Mouse (Mus musculus): ENCODE measurements around the gene Mogat1. TPM values are rescaled to one million over a fixed set of nuclear protein-coding genes. Genes with fewer than 3 reads are reported as not detected.
A peak's percentile ranks its signal among the peaks of the same experiment; 100 is the strongest.
"Not testable (repeated sequence)": the region's sequence is repeated elsewhere in the genome, so short reads cannot be mapped to it uniquely, and the experiment has no call there.

Mogat1 gene
- polyA plus RNA-seq (2015; fragmentation: Nextera tagmentation; extraction: Ambion mirVana): 0.37 TPM in 1 of 2 replicates, not detected in the other

DNA sequence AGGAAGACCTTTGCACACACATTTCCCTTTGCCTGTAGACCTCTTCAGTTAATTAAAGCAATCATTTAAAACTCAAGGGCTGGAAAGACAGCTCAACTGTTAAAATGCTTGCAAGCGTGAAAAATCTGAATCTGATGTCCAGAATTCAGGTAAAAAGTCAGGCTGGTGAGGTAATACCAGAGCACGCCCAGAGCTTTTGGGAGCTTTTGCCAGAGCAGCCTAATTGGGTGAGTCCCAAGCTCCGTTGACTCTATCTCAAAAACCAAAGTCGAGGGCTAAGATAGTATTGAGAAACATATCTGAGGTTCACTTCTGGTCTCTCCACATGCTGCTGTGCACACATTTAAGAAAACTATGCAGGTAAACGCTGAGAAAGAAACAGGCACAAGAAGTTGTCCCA lies at the start of gene Mogat1:
Mogat1 (plus strand) TSS at position 130 of the 400 bp plus-strand sequence.
- H3K4me2 ChIP-seq: peak within 1 kb of the TSS; percentile 64
- H3K9me3 ChIP-seq: no peaks in the 10 kb centered on the region
- peak within 1 kb of the TSS; percentile 27 for H3K4me3 ChIP-seq (replicated peaks)
- no peak for ATAC-seq (ENCODE audit: insufficient read depth, low FRiP score, low read depth)
- no peak within 1 kb of the TSS for H3K27ac ChIP-seq
- H3K4me1 ChIP-seq: peaks cover 5% of the 10 kb centered on the region
- no peaks in the 10 kb centered on the region for H3K36me3 ChIP-seq
- no peaks in the 10 kb centered on the region for H3K27me3 ChIP-seq (replicated peaks)
- H3K9ac ChIP-seq: no peak within 1 kb of the TSS
- 63% methylated on average over 5 of the region's 5 CpGs for WGBS

DNA sequence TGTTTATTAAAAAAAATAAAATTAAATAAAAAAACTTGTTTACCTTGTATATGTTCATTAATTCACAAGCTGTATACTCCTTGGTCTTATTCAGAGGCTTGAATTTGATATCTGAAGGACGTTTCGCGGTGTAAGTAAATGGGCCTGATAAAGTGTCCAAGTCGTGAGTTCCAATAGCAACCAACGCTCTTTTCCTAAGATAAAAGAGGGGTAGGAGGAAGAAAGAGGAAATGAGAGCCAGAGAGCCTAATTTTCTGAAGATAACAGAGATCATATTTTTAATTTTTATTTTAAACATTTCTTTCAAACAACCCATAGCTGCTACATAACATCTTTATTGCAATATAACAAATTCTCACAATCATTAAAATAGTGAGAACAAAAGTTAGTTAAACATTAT lies 38.4 kb upstream of the Mogat1 start:
- no peak overlapping the region for H3K9ac ChIP-seq
- H3K4me1 ChIP-seq: no peaks in the 10 kb centered on the region
- no peak for ATAC-seq (ENCODE audit: insufficient read depth, low FRiP score, low read depth)
- peaks cover 21% of the 10 kb centered on the region; the same call in 1 of the 2 replicates for H3K36me3 ChIP-seq
- no peaks in the 10 kb centered on the region for H3K9me3 ChIP-seq
- no peak overlapping the region for H3K27ac ChIP-seq
- no peak overlapping the region for H3K4me3 ChIP-seq (replicated peaks)
- H3K4me2 ChIP-seq: no peak overlapping the region
- 92% methylated on average over 5 of the region's 5 CpGs for WGBS
- H3K27me3 ChIP-seq (replicated peaks): no peaks in the 10 kb centered on the region

DNA sequence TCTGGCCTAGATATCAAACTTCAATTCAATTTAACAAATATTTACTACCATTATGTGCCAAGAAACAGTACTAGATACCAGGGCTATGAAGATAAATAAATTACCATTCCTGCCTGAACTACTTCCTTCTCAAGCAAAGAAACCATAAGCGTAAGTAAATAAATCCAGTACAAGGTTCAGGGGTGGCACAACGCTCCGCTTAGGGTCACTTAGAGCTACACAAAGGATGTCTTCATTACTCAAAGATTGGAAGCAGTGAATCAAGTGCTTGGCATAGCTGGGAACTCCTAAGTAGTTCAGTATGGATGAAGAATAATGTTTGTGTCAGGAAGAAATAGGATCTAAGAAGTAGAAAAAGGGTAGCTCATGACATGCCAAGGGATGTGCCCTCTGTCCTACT lies 27.4 kb upstream of the Mogat1 start:
- 78% methylated on average over 3 of the region's 3 CpGs for WGBS
- Histone ChIP-seq H3K9ac (no peak overlapping the region), H3K4me3 (replicated peaks) (no peak overlapping the region), H3K27ac (0 out of 2 replicates have a peak overlapping the region, but pooled peaks have one; percentile 32), H3K4me2 (no peak overlapping the region), H3K4me1 (peaks cover 4% of the 10 kb centered on the region; the same call in 1 of the 2 replicates), H3K27me3 (replicated peaks) (no peaks in the 10 kb centered on the region), H3K36me3 (no peaks in the 10 kb centered on the region), H3K9me3 (no peaks in the 10 kb centered on the region)
- ATAC-seq (ENCODE audit: insufficient read depth, low FRiP score, low read depth): peak; percentile 80

DNA sequence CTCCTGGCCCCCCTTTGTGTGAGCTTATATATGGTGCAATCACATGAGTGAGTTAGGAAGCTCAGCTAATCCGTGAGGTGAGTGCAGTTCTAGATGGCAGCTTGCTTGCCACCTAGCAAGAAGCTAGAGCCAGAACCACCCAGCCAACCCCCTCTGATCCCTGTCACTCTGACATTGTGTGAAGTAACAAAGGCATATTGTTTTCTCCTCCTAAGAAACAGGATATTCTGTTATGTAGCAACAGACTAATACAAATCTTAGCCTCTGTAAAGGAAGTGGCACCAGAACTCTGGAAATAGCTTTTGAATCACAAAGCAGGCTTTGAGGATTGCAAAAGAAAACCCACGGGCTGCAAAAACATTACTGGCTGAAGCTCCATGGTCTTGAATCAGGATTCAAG lies 26.4 kb upstream of the Mogat1 start:
- 70% methylated on average over 2 of the region's 2 CpGs for WGBS
- H3K4me3 ChIP-seq (replicated peaks): no peak overlapping the region
- no peak overlapping the region for H3K4me2 ChIP-seq
- no peaks in the 10 kb centered on the region for H3K27me3 ChIP-seq (replicated peaks)
- no peak for ATAC-seq (ENCODE audit: insufficient read depth, low FRiP score, low read depth)
- peaks cover 4% of the 10 kb centered on the region; the same call in 1 of the 2 replicates for H3K4me1 ChIP-seq
- H3K27ac ChIP-seq: no peak overlapping the region
- no peaks in the 10 kb centered on the region for H3K36me3 ChIP-seq
- H3K9me3 ChIP-seq: no peaks in the 10 kb centered on the region
- H3K9ac ChIP-seq: no peak overlapping the region

DNA sequence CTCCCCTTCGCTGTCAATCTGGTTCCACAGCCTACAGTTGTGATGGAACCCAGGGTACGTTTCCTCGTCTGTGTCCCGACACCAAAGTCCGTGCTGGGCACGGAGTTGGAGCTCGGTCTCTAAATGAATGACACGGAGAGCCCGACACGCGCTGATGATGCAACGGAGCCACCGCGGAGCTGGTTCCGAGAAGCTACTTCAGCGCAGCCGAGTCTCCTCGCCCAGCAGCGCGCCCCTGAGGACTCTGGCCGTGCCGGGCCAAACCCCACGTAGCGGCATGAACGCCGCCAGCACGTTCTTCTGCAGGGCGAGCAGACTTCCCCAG lies 22.4 kb upstream of the Mogat1 start:
- Histone ChIP-seq H3K4me3 (replicated peaks) (peak overlapping the region; percentile 93), H3K27ac (peak overlapping the region; percentile 78), H3K4me2 (peak overlapping the region; percentile 66), H3K27me3 (replicated peaks) (no peaks in the 10 kb centered on the region), H3K4me1 (peaks cover 4% of the 10 kb centered on the region; the same call in 1 of the 2 replicates), H3K36me3 (no peaks in the 10 kb centered on the region), H3K9ac (peak overlapping the region; percentile 90), H3K9me3 (no peaks in the 10 kb centered on the region)
- under 1% methylated on average over 28 of the region's 28 CpGs for WGBS
- 0 out of 2 replicates have a peak, but pooled peaks have one; percentile 6 for ATAC-seq (ENCODE audit: insufficient read depth, low FRiP score, low read depth)

DNA sequence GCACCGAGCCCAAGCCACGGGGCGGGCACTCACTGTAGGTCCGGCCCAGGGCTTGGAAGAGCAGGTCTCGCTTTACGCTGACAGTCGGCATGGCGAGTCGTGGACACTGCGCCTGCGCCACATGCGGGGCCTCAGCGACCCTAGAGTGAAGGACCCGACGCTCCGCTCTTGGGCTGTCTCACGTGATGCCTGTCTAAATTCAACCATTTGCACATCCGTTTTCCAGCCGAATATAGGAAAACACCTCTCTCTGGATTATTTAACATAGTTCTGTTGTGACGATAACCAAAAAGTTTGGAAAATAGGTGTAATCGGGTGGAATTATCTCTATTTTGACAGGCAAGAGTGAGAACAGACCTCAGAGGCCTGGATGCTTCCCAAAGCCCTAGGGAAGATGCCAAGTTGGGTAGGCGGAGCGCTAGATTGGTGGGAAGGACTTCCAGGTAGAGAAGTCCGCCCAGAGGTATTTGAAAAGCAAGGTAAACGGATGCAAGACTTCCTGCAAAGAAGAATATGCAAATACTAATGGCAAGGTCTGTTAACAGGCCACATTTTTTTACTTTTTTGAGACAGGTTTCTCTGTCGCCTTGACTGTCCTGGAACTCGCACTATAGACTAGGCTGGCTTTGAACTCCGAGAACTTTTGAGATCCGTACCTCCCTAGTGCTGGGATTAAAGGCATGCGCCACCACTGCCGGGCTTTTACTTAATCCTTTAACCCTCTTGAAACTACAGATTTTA lies 21.9 kb upstream of the Mogat1 start, which contains the start of gene Farsb:
Farsb (minus strand) TSS at position 146 of the 741 bp plus-strand sequence.
- Histone ChIP-seq H3K4me2 (peak within 1 kb of the TSS; percentile 66), H3K27ac (peak within 1 kb of the TSS; percentile 78), H3K27me3 (replicated peaks) (no peaks in the 10 kb centered on the region), H3K4me3 (replicated peaks) (peak within 1 kb of the TSS; percentile 93), H3K9me3 (no peaks in the 10 kb centered on the region), H3K4me1 (peaks cover 4% of the 10 kb centered on the region; the same call in 1 of the 2 replicates), H3K9ac (peak within 1 kb of the TSS; percentile 90), H3K36me3 (no peaks in the 10 kb centered on the region)
- peak; percentile 96 for ATAC-seq (ENCODE audit: insufficient read depth, low FRiP score, low read depth)
- WGBS: under 1% methylated on average over 31 of the region's 31 CpGs

DNA sequence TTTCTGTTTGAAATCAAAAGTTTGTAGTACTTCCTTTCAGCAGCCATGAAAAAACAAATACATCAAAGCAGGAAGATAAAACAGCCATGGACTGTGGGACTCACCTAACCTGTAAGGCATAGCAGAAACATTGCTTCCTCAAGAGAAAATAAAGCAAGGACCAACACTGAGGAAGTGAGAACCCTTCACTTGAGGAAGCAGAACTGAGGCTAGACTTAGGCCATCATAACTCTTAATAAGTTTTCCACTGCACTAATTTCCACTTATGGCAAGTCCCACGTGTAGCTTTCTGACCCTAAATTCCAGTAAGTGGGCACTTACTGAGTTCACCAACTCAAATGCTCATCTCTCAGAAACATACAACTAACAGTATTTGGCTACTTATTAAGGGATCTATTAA lies 20.6 kb upstream of the Mogat1 start:
- Histone ChIP-seq H3K4me3 (replicated peaks) (no peak overlapping the region), H3K4me2 (no peak overlapping the region), H3K9me3 (no peaks in the 10 kb centered on the region), H3K27me3 (replicated peaks) (no peaks in the 10 kb centered on the region), H3K4me1 (peaks cover 4% of the 10 kb centered on the region; the same call in 1 of the 2 replicates), H3K27ac (no peak overlapping the region), H3K9ac (no peak overlapping the region), H3K36me3 (no peaks in the 10 kb centered on the region)
- ATAC-seq (ENCODE audit: insufficient read depth, low FRiP score, low read depth): no peak
- 61% methylated on average over 1 of the region's 1 CpGs for WGBS

DNA sequence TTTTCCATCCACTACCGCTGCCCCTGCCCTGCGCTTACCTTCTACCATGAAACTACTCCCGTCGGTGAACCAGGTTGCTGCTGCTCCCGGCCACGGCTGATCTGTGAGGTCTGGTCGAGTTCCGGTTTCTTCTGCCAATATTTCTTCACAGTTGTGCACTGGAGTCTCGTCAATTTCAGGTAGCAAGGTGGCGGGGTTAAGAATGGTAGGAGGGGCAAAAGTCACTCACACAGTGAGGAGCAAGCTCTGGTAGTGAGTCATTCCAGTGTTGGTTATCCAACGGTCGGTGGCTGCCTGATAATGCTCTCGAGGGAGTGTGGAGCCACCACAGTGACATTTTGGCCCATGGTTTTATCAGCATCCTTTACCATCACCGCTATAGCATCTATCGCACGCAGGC lies 9.8 kb upstream of the Mogat1 start:
- WGBS: 87% methylated on average over 16 of the region's 16 CpGs
- no peak for ATAC-seq (ENCODE audit: insufficient read depth, low FRiP score, low read depth)
- Histone ChIP-seq H3K4me2 (no peak overlapping the region), H3K27me3 (replicated peaks) (no peaks in the 10 kb centered on the region), H3K9me3 (no peaks in the 10 kb centered on the region), H3K9ac (no peak overlapping the region), H3K27ac (no peak overlapping the region), H3K36me3 (no peaks in the 10 kb centered on the region), H3K4me1 (no peaks in the 10 kb centered on the region), H3K4me3 (replicated peaks) (no peak overlapping the region)

DNA sequence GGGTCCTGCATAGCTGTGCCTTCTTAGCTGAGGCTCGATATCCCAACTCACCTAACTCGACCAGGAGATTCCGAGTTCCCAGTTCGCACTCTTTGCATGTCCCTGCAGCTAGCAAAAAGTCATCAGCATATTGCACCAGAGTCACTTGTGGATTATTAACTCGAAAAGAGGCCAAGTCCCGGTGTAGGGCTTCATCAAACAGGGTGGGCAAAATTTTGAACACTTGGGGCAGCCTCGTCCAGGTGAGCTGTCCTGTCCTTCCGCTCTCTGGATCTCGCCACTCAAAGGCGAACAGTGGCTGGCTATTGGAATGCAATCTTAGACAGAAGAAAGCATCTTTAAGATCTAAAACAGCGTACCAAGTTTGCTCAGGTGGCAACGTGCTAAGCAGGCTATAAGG lies 8.9 kb upstream of the Mogat1 start:
- not testable (repeated sequence) for H3K4me1 ChIP-seq; H3K9me3 ChIP-seq; H3K4me2 ChIP-seq; H3K27ac ChIP-seq; H3K4me3 ChIP-seq (replicated peaks); H3K36me3 ChIP-seq; ATAC-seq (ENCODE audit: insufficient read depth, low FRiP score, low read depth); H3K27me3 ChIP-seq (replicated peaks); H3K9ac ChIP-seq
- WGBS: 85% methylated on average over 12 of the region's 12 CpGs

DNA sequence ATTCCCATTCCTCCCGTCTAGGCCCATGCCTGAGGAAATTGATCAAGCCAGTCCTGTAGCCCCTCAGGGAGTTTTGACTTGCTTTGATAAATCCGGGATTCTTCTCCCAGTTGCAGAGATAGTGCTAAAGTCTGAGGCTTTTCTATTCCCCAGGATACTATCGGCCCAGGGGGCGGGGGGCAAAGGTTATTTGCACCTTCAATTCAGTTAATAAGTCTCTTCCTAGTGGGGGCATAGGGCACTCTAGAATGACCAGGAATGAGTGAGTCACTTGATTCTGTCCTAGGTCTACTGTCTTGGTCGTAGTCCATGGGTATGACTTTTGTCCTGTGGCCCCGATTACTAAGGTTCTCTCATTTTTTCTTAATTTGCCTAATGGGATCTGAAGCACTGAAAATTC lies 8.3 kb upstream of the Mogat1 start:
- H3K36me3 ChIP-seq: no peaks in the 10 kb centered on the region
- no peaks in the 10 kb centered on the region for H3K27me3 ChIP-seq (replicated peaks)
- no peak overlapping the region for H3K9ac ChIP-seq
- no peaks in the 10 kb centered on the region for H3K4me1 ChIP-seq
- no peak for ATAC-seq (ENCODE audit: insufficient read depth, low FRiP score, low read depth)
- no peak overlapping the region for H3K4me3 ChIP-seq (replicated peaks)
- H3K27ac ChIP-seq: no peak overlapping the region
- H3K4me2 ChIP-seq: no peak overlapping the region
- H3K9me3 ChIP-seq: no peaks in the 10 kb centered on the region
- 87% methylated on average over 6 of the region's 6 CpGs for WGBS

DNA sequence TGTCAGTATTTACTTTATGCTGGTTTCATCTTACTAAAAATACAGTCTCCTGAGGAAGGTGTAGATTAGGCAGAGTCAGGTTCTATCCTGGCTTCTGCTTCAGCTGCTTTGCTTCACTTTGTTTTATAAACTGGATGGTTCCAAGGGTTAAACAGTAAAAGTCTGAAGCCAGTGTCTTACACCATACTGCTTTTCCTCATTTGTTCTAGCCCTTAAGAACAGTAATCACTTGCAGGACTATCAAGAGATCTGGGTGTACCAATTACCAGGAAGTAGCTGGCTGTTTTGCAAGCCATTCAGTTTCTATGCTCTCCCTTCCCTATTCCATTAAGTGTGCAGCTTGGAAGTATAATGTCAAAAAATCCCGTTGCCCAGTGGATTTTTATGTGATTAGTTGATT lies 3.7 kb upstream of the Mogat1 start:
- no peaks in the 10 kb centered on the region for H3K36me3 ChIP-seq
- H3K4me1 ChIP-seq: peaks cover 5% of the 10 kb centered on the region
- no peak for ATAC-seq (ENCODE audit: insufficient read depth, low FRiP score, low read depth)
- H3K4me3 ChIP-seq (replicated peaks): no peak overlapping the region
- H3K9ac ChIP-seq: no peak overlapping the region
- 59% methylated on average over 1 of the region's 1 CpGs for WGBS
- no peak overlapping the region for H3K27ac ChIP-seq
- no peaks in the 10 kb centered on the region for H3K27me3 ChIP-seq (replicated peaks)
- H3K9me3 ChIP-seq: no peaks in the 10 kb centered on the region
- no peak overlapping the region for H3K4me2 ChIP-seq

DNA sequence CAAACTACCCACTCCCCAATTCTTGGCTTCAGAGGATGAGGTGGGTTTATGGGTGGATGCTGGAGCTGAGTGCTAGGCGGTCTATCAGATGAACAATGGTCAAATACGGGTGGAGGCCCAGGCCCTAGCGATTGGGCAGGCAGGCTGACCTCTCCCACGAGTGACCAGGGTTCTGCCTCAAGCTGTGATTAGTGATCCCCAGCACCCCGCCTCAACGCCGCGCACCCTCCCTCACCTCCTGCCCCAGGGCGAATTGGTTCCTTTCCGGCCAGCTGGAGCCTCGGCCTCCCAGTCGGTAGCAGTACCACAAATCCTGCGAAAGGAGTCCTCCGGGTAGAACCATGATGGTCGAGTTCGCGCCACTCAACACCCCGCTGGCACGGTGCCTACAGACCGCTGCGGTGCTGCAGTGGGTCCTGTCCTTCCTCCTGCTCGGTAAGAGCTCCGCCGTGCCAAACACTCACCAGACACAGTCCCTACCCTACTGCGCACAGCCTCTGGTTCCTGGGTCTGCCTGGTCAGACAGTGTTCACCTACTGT lies 900 bp downstream of the Mogat1 start, which contains the start of gene BC035947:
BC035947 (minus strand) TSS at position 538 of the 540 bp plus-strand sequence.
- Histone ChIP-seq H3K4me1 (peaks cover 5% of the 10 kb centered on the region), H3K27me3 (replicated peaks) (no peaks in the 10 kb centered on the region), H3K9ac (no peak within 1 kb of the TSS), H3K4me2 (peak within 1 kb of the TSS; percentile 64), H3K27ac (no peak within 1 kb of the TSS), H3K36me3 (no peaks in the 10 kb centered on the region), H3K4me3 (replicated peaks) (peak within 1 kb of the TSS; percentile 27), H3K9me3 (no peaks in the 10 kb centered on the region)
- ATAC-seq (ENCODE audit: insufficient read depth, low FRiP score, low read depth): peak; percentile 22; the same call in 1 of the 2 replicates
- WGBS: 3% methylated on average over 25 of the region's 25 CpGs
